Mouse (Mus musculus) duodenum, adult 2 months (tissue): ENCODE results near the gene C2cd2. TPM values are rescaled to one million over a fixed set of nuclear protein-coding genes. Genes with fewer than 3 reads are reported as not detected.

Experiments used
- polyA plus RNA-seq: library from polyadenylated mRNA; depleted of rRNA; stranded (reverse); fragments of >200 nt; gene quantifications from 2 replicates; pipeline ENCODE4 v1.2.3, GENCODE M21; 2012; ENCODE audit warnings: low replicate concordance; rRNA removed

C2cd2 gene
- 11.3 and 26.2 TPM in 2 replicates for polyA plus RNA-seq

GRCm38 (mm10) chr16:97962151-97962948 is at the start of gene C2cd2, which contains the start of gene Zbtb21:
TSS of gene C2cd2 (minus strand) at chr16:97962598.
TSS of gene Zbtb21 (minus strand) at chr16:97962622.

DNA sequence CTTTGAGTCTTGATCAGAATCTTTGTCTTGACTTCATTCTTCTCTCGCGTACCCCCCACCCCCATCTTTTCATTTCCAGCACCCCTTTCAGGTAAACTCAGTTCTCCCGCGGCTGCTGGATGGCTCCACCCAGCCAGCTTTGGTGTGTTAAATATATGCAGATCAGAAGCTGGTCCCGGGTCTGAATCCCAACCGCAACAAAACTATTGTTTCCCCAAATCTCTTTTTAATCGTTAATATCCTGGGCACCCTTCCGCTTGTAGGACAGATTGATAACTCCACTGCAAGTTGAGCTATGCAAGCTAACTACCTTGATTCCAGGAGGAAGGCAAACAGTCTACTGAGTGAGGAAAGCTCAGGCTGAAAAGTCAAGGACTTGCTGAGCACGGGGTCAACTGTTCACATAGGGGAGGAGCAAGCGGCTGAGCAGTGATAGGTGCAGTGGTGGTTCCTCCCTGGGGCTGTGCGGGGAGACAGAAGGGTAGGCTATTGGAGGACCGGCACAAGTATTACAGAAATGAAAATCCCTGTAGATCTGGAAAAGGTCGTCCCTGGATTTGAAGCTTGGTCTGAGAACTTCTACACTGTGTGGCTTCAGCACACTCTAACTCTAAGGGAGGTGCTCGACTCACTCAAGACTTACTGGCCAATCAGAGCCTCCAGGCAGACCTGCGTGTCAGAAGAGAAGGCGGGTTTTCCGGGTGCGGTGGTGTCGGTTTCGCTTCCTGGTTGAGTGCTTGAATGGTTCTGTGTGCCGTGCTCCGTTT is 34.4 kb upstream of the C2cd2 start, which contains the start of gene B230307C23Rik:
Gene B230307C23Rik (plus strand): TSS at position 700 of the 767 bp plus-strand sequence.

GRCm38 (mm10) chr16:97851741-97852319 is 110.6 kb downstream of the C2cd2 start, which contains the start of gene Prdm15:
TSS of gene Prdm15 (minus strand) at chr16:97851850.

Other genes starting within 250 kb of the C2cd2 start
- gene Ripk4, start 198.8 kb downstream of the C2cd2 start, polyA plus RNA-seq, result 10.3 and 13.6 TPM in 2 replicates
- 2.5 and 4.6 TPM in 2 replicates for gene Prdm15, start 110.7 kb downstream of the C2cd2 start, polyA plus RNA-seq
- gene Zbtb21, start within 50 bp of the C2cd2 start, polyA plus RNA-seq, result 7.7 and 10.9 TPM in 2 replicates
- 3.1 and 3.3 TPM in 2 replicates for gene B230307C23Rik, start 34.7 kb upstream of the C2cd2 start, polyA plus RNA-seq
- gene A630089N07Rik, start 119.9 kb upstream of the C2cd2 start, polyA plus RNA-seq, result not detected in 2 replicates